Mouse (Mus musculus) forebrain, postnatal 0 days (tissue): ENCODE results near the gene Serpina1e. TPM values are rescaled to one million over a fixed set of nuclear protein-coding genes. Genes with fewer than 3 reads are reported as not detected.

Experiments used
- ATAC-seq: fragments of 200-750 bp; cut with Nextera tagmentation; 2 replicates; pipeline ENCODE4 v1.8.0; 2017; ENCODE audit warnings: mild to moderate bottlenecking, moderate library complexity
- DNase-seq: peaks from one replicate; pipeline ENCODE4 v3.0.0-alpha.2; 2015
- H3K27ac ChIP-seq: fragments of 300-500 bp; sonication (generic); 2 replicates; pipeline ENCODE4 v1.5.1; 2014; ENCODE audit warnings: low read depth, mild to moderate bottlenecking, antibody characterized with exemption, low read length, moderate library complexity, mixed read lengths
- H3K27me3 ChIP-seq: fragments of 300-500 bp; sonication (generic); 2 replicates; pipeline ENCODE4 v1.6.1; 2014; ENCODE audit warnings: mild to moderate bottlenecking, low read length, mixed read lengths; ENCODE audit not compliant: insufficient read depth
- H3K36me3 ChIP-seq: fragments of 300-500 bp; sonication (generic); 2 replicates; pipeline ENCODE4 v1.6.1; 2014; ENCODE audit warnings: mild to moderate bottlenecking, moderate library complexity; ENCODE audit not compliant: insufficient read depth
- H3K4me1 ChIP-seq: fragments of 300-500 bp; sonication (generic); 2 replicates; pipeline ENCODE4 v1.6.1; 2014; ENCODE audit warnings: antibody characterized with exemption; ENCODE audit not compliant: insufficient read depth
- H3K4me2 ChIP-seq: fragments of 300-500 bp; sonication (generic); 2 replicates; pipeline ENCODE4 v1.6.1; 2014; ENCODE audit warnings: low read depth, mild to moderate bottlenecking, moderate library complexity
- H3K4me3 ChIP-seq: fragments of 300-500 bp; sonication (generic); 2 replicates; pipeline ENCODE4 v1.5.1; 2014; ENCODE audit warnings: low read depth, low read length, mixed read lengths
- H3K9ac ChIP-seq: fragments of 300-500 bp; sonication (generic); 2 replicates; pipeline ENCODE4 v1.6.1; 2014; ENCODE audit warnings: mild to moderate bottlenecking
- H3K9me3 ChIP-seq: fragments of 300-500 bp; sonication (generic); 2 replicates; pipeline ENCODE4 v1.6.1; 2016; ENCODE audit warnings: low read length
- CTCF ChIP-seq: sonication (generic); IDR thresholded peaks from 2 replicates; pipeline ENCODE4 v1.5.1; 2016; ENCODE audit warnings: antibody characterized with exemption, control low read depth, low read depth
- WGBS: fragments of 180-500 bp; shearing (Covaris S2); extraction: QIAGEN DNeasy Blood & Tissue Kit; methylation state at CpG from one replicate; pipeline ENCODE4 v1.1.7; 2014; 5-methylcytosine and 5-hydroxymethylcytosine counted together
- polyA plus RNA-seq: library from polyadenylated mRNA; unstranded; fragments of >200 nt; fragmentation: Nextera tagmentation; extraction: Ambion mirVana; gene quantifications from 2 replicates; pipeline ENCODE4 v1.2.1, GENCODE M21; 2015
- total RNA-seq: library from RNA; depleted of rRNA; stranded (reverse); fragments of >200 nt; gene quantifications from 2 replicates; pipeline ENCODE4 v1.2.3, GENCODE M21; 2014

Gene Serpina1e
- total and polyA plus RNA-seq, 2 experiments from 2014 or later, result not detected

- peak; percentile 64 for DNase-seq
- Histone ChIP-seq H3K4me3 (no peak overlapping the region), H3K9ac (no peak overlapping the region), H3K4me1 (0 out of 2 replicates have a peak, but pooled peaks cover 4% of the 10 kb centered on the region), H3K4me2 (no peak overlapping the region), H3K36me3 (no peaks in the 10 kb centered on the region), H3K9me3 (no peaks in the 10 kb centered on the region), H3K27ac (peak overlapping the region; percentile 24; the same call in 1 of the 2 replicates), H3K27me3 (no peaks in the 10 kb centered on the region)
- TF ChIP-seq CTCF, result no peak
- ATAC-seq, result peak; percentile 84
- 62% methylated on average over 7 of the region's 7 CpGs for WGBS
Measured at GRCm38 (mm10) chr12:103981646-103982360, 23.0 kb upstream of the Serpina1e start.

GRCm38 (mm10) chr12:103978294-103978693, 19.5 kb upstream of the Serpina1e start:
- 87% methylated on average over 10 of the region's 10 CpGs for whole genome bisulfite sequencing

GRCm38 (mm10) chr12:103977846-103978245, 19.1 kb upstream of the Serpina1e start:
- no peaks in the 10 kb centered on the region for H3K9me3 ChIP-seq
- no peak overlapping the region for H3K27ac ChIP-seq
- H3K4me1 ChIP-seq, result 0 out of 2 replicates have a peak, but pooled peaks cover 4% of the 10 kb centered on the region
- no peak overlapping the region for H3K9ac ChIP-seq
- 34% methylated on average over 5 of the region's 5 CpGs for WGBS
- no peaks in the 10 kb centered on the region for H3K36me3 ChIP-seq
- peak; percentile 55 for TF ChIP-seq CTCF
- ATAC-seq, result no peak
- no peak for DNase-seq
- no peak overlapping the region for H3K4me2 ChIP-seq
- no peak overlapping the region for H3K4me3 ChIP-seq
- H3K27me3 ChIP-seq, result no peaks in the 10 kb centered on the region

More at GRCm38 (mm10) chr12:103978294-103978693, 19.5 kb upstream of the Serpina1e start:
- no peak overlapping the region for H3K4me3 ChIP-seq
- no peak overlapping the region for H3K9ac ChIP-seq
- no peaks in the 10 kb centered on the region for H3K27me3 ChIP-seq
- TF ChIP-seq CTCF, result no peak
- ATAC-seq, result no peak
- DNase-seq, result no peak
- H3K4me1 ChIP-seq, result 0 out of 2 replicates have a peak, but pooled peaks cover 4% of the 10 kb centered on the region
- H3K36me3 ChIP-seq, result no peaks in the 10 kb centered on the region
- H3K9me3 ChIP-seq, result no peaks in the 10 kb centered on the region
- no peak overlapping the region for H3K4me2 ChIP-seq
- no peak overlapping the region for H3K27ac ChIP-seq

- ATAC-seq (no peak), DNase-seq (no peak)
- no peaks in the 10 kb centered on the region for H3K36me3 ChIP-seq
- WGBS, result 37% methylated on average over 3 of the region's 3 CpGs
- TF ChIP-seq CTCF, result no peak
- 0 out of 2 replicates have a peak, but pooled peaks cover 4% of the 10 kb centered on the region for H3K4me1 ChIP-seq
- no peak overlapping the region for H3K4me3 ChIP-seq
- no peak overlapping the region for H3K9ac ChIP-seq
- H3K27ac ChIP-seq, result no peak overlapping the region
- H3K27me3 ChIP-seq, result no peaks in the 10 kb centered on the region
- H3K4me2 ChIP-seq, result no peak overlapping the region
- H3K9me3 ChIP-seq, result no peaks in the 10 kb centered on the region
Measured at GRCm38 (mm10) chr12:103977060-103977459, 18.3 kb upstream of the Serpina1e start.

GRCm38 (mm10) chr12:103971080-103971479, 12.3 kb upstream of the Serpina1e start:
- no peaks in the 10 kb centered on the region for H3K4me1 ChIP-seq
- H3K9ac ChIP-seq, result no peak overlapping the region
- no peak for TF ChIP-seq CTCF
- H3K9me3 ChIP-seq, result no peaks in the 10 kb centered on the region
- no peak overlapping the region for H3K4me2 ChIP-seq
- H3K4me3 ChIP-seq, result no peak overlapping the region
- 91% methylated on average over 4 of the region's 4 CpGs for WGBS
- ATAC-seq, result no peak
- no peak overlapping the region for H3K27ac ChIP-seq
- no peaks in the 10 kb centered on the region for H3K36me3 ChIP-seq
- no peaks in the 10 kb centered on the region for H3K27me3 ChIP-seq
- no peak for DNase-seq

- no peak for TF ChIP-seq CTCF
- Histone ChIP-seq H3K9me3 (no peaks in the 10 kb centered on the region), H3K4me1 (no peaks in the 10 kb centered on the region), H3K27ac (no peak overlapping the region), H3K9ac (no peak overlapping the region), H3K36me3 (no peaks in the 10 kb centered on the region), H3K4me3 (no peak overlapping the region), H3K27me3 (no peaks in the 10 kb centered on the region), H3K4me2 (no peak overlapping the region)
- ATAC-seq, result no peak
- DNase-seq, result no peak
- 91% methylated on average over 9 of the region's 9 CpGs for WGBS
Measured at GRCm38 (mm10) chr12:103969577-103970116, 10.9 kb upstream of the Serpina1e start.

- TF ChIP-seq CTCF, result no peak
- ATAC-seq, result no peak
- no peak overlapping the region for H3K4me3 ChIP-seq
- H3K4me2 ChIP-seq, result no peak overlapping the region
- no peaks in the 10 kb centered on the region for H3K36me3 ChIP-seq
- WGBS, result 74% methylated on average over 3 of the region's 3 CpGs
- H3K4me1 ChIP-seq, result no peaks in the 10 kb centered on the region
- no peak overlapping the region for H3K27ac ChIP-seq
- no peaks in the 10 kb centered on the region for H3K27me3 ChIP-seq
- H3K9me3 ChIP-seq, result no peaks in the 10 kb centered on the region
- no peak for DNase-seq
- H3K9ac ChIP-seq, result no peak overlapping the region
Measured at GRCm38 (mm10) chr12:103966761-103967160, 8.0 kb upstream of the Serpina1e start.
